19 mouse cellular contexts compared by ENCODE assay signal in genomic region chr2:91086392-91087237, GRCm38 (mm10). TPM values are rescaled to one million over a fixed set of nuclear protein-coding genes. Genes with fewer than 3 reads are reported as not detected.
DNase-seq lines count a peak whose midpoint lies in the region; TF ChIP-seq lines count a peak whose summit lies in the region.
"Had no signal": no experiment of that assay in that cellular context is flagged by ENCODE, and none has a peak within 500 bp of the region (broad histone marks: within the 10 kb centered on the region; RNA-seq: fewer than 3 reads in every experiment).

No protein-coding gene starts in this region.

- H3K27ac ChIP-seq in layer of hippocampus, adult 2 months = peak overlapping the region; percentile 23; the same call in 1 of the 2 replicates
- peak overlapping the region; percentile 76 for H3K27ac ChIP-seq in spleen, adult 2 months (ENCODE audit: insufficient read depth, low read length)
- H3K27ac ChIP-seq in embryonic facial prominence, embryonic 10.5 days (replicated peaks) = peak overlapping the region; percentile 4; the same call in 1 of the 2 replicates
- H3K27ac ChIP-seq: heart, embryonic 15.5 days had no signal

- no peaks in the 10 kb centered on the region for H3K36me3 ChIP-seq in spleen, adult 2 months (ENCODE audit: control insufficient read depth, insufficient read depth, low read length)
- H3K36me3 ChIP-seq in embryonic facial prominence, embryonic 10.5 days (replicated peaks) = no peaks in the 10 kb centered on the region
- H3K36me3 ChIP-seq: heart, embryonic 15.5 days had no signal

- no peaks in the 10 kb centered on the region for H3K27me3 ChIP-seq in spleen, adult 2 months (ENCODE audit: control insufficient read depth, insufficient read depth, low read length)
- H3K27me3 ChIP-seq in embryonic facial prominence, embryonic 10.5 days (replicated peaks; ENCODE audit: low read depth, poor library complexity, severe bottlenecking) = no peaks in the 10 kb centered on the region
- H3K27me3 ChIP-seq: heart, embryonic 15.5 days had no signal

- TF ChIP-seq CTCF in layer of hippocampus, adult 2 months (conservative IDR thresholded peaks at IDR 0.05) = no peak
- no peak for TF ChIP-seq CTCF in spleen, adult 2 months (IDR thresholded peaks at IDR 0.05; ENCODE audit: extremely low read depth, insufficient read depth, insufficient read length, insufficient replicate concordance)

- H3K4me1 ChIP-seq in spleen, adult 2 months (ENCODE audit: control insufficient read depth, insufficient read depth, insufficient read length) = peaks cover 43% of the 10 kb centered on the region
- H3K4me1 ChIP-seq in embryonic facial prominence, embryonic 10.5 days = peaks cover 23% of the 10 kb centered on the region

- 79% methylated on average over 9 of the region's 9 CpGs for WGBS in spleen, adult 2 months
- 70% methylated on average over 9 of the region's 9 CpGs for WGBS in embryonic facial prominence, embryonic 10.5 days

- no peak for TF ChIP-seq POLR2A in spleen, adult 2 months (IDR thresholded peaks at IDR 0.05; ENCODE audit: low read depth, low read length)

- intact Hi-C loops in left cerebral cortex, postnatal 10 days (cut with DNase I) = no loop called here

- no peak for DNase-seq in layer of hippocampus, adult 2 months (ENCODE audit: low spot score in 2 of 2)
- DNase-seq in layer of hippocampus, adult 18-20 months (ENCODE audit: low spot score in 2 of 2) = no peak
- DNase-seq in spleen, adult 2 months (ENCODE audit: low read depth in 1 of 2, low spot score in 2 of 2) = no peak
- no peak for DNase-seq in spleen, adult 12 weeks (ENCODE audit: low spot score)
- DNase-seq in embryonic facial prominence, embryonic 10.5 days (ENCODE audit: low spot score) = no peak
- no peak for DNase-seq in ovary, adult 18-20 months (ENCODE audit: low spot score)
- no peak for DNase-seq in left cerebral cortex, postnatal 10 days (ENCODE audit: extremely low spot score in 1 of 2, low spot score in 2 of 2)
- DNase-seq: cerebellum, adult 11-12 months; cerebellum, postnatal 36 days; retina, postnatal 1 day; right cerebral cortex, postnatal 4 days had no signal

- no peak overlapping the region for H3K4me3 ChIP-seq in layer of hippocampus, adult 2 months
- no peak overlapping the region for H3K4me3 ChIP-seq in spleen, adult 2 months (ENCODE audit: extremely low read depth, insufficient read depth, insufficient read length)
- no peak overlapping the region for H3K4me3 ChIP-seq in embryonic facial prominence, embryonic 10.5 days
- H3K4me3 ChIP-seq: erythroblast, embryonic 14.5 days; heart, embryonic 15.5 days; myocyte had no signal

- H3K9me3 ChIP-seq in embryonic facial prominence, embryonic 10.5 days = no peaks in the 10 kb centered on the region
- H3K9me3 ChIP-seq: heart, embryonic 15.5 days had no signal

RNA-seq across cellular contexts. Expression of gene Spi1, which starts 4.4 kb away (rescaled TPM):
- total RNA-seq in layer of hippocampus, adult 2 months (2021) = 1 to 10 TPM; 2.4 to 5.4 TPM
- 1 to 10 TPM; 2.8 to 4.0 TPM for total RNA-seq in layer of hippocampus, adult 18-20 months (2021)
- 199 and 220 TPM in 2 replicates for polyA plus RNA-seq in spleen, adult 2 months (2012; rRNA removed)
- polyA plus RNA-seq in embryonic facial prominence, embryonic 10.5 days (2016; fragmentation: Nextera tagmentation; extraction: Ambion mirVana) = 2.3 and 2.8 TPM in 2 replicates
- total RNA-seq in left cerebral cortex, postnatal 10 days (2021) = 1 to 10 TPM; 5.2 to 5.6 TPM
- polyA plus RNA-seq: C2C12 had no signal

RNA-seq across cellular contexts. Expression of gene Slc39a13, which starts 16.4 kb away (rescaled TPM):
- 10 to 100 TPM; 33.7 to 37.3 TPM for total RNA-seq in layer of hippocampus, adult 2 months (2021)
- 10 to 100 TPM; 26.2 to 32.7 TPM for total RNA-seq in layer of hippocampus, adult 18-20 months (2021)
- 31.3 and 35.6 TPM in 2 replicates for polyA plus RNA-seq in spleen, adult 2 months (2012; rRNA removed)
- polyA plus RNA-seq in embryonic facial prominence, embryonic 10.5 days (2016; fragmentation: Nextera tagmentation; extraction: Ambion mirVana) = 20.3 and 24.2 TPM in 2 replicates
- total RNA-seq in left cerebral cortex, postnatal 10 days (2021) = 10 to 100 TPM; 25.7 to 27.6 TPM

RNA-seq across cellular contexts. Expression of gene Mybpc3, which starts 31.3 kb away (rescaled TPM):
- total RNA-seq in layer of hippocampus, adult 2 months (2021) = under 1 TPM in 1 of 2 experiments, not detected in 1; 0.07 TPM
- under 1 TPM; 0.12 to 0.18 TPM for total RNA-seq in layer of hippocampus, adult 18-20 months (2021)
- polyA plus RNA-seq in spleen, adult 2 months (2012; rRNA removed) = 0.31 and 0.50 TPM in 2 replicates
- 0.07 and 0.82 TPM in 2 replicates for polyA plus RNA-seq in embryonic facial prominence, embryonic 10.5 days (2016; fragmentation: Nextera tagmentation; extraction: Ambion mirVana)
- under 1 TPM; 0.51 to 0.61 TPM for total RNA-seq in left cerebral cortex, postnatal 10 days (2021)
- polyA plus RNA-seq: C2C12; erythroblast, embryonic 14.5 days; forebrain, embryonic 16.5 days; hindbrain, embryonic 11.5 days; intestine, embryonic 14.5 days; kidney, embryonic 14.5 days had no signal

RNA-seq across cellular contexts. Expression of gene Psmc3, which starts 32.8 kb away (rescaled TPM):
- 100 to 1,000 TPM; 203 to 215 TPM for total RNA-seq in layer of hippocampus, adult 2 months (2021)
- total RNA-seq in layer of hippocampus, adult 18-20 months (2021) = 100 to 1,000 TPM; 199 to 219 TPM
- polyA plus RNA-seq in spleen, adult 2 months (2012; rRNA removed) = 37.0 and 43.3 TPM in 2 replicates
- polyA plus RNA-seq in embryonic facial prominence, embryonic 10.5 days (2016; fragmentation: Nextera tagmentation; extraction: Ambion mirVana) = 371 and 378 TPM in 2 replicates
- 100 to 1,000 TPM; 207 to 208 TPM for total RNA-seq in left cerebral cortex, postnatal 10 days (2021)

RNA-seq across cellular contexts. Expression of gene Rapsn, which starts 51.2 kb away (rescaled TPM):
- under 1 TPM in 1 of 2 experiments, not detected in 1; 0.31 TPM for total RNA-seq in layer of hippocampus, adult 2 months (2021)
- total RNA-seq in layer of hippocampus, adult 18-20 months (2021) = under 1 TPM; 0.23 to 0.57 TPM
- 1.3 and 1.6 TPM in 2 replicates for polyA plus RNA-seq in spleen, adult 2 months (2012; rRNA removed)
- 1.2 and 1.9 TPM in 2 replicates for polyA plus RNA-seq in embryonic facial prominence, embryonic 10.5 days (2016; fragmentation: Nextera tagmentation; extraction: Ambion mirVana)
- total RNA-seq in left cerebral cortex, postnatal 10 days (2021) = under 1 TPM; 0.24 to 0.49 TPM
- polyA plus RNA-seq: erythroblast, embryonic 14.5 days had no signal

Comparison
In these comparisons a context has a peak if more than half of its experiments do, and no peak if none do; other contexts are left out.
1. H3K27ac ChIP-seq: peak in every context shown above with its lines; median percentile 76 in spleen, adult 2 months; 23 in layer of hippocampus, adult 2 months; 4 in embryonic facial prominence, embryonic 10.5 days.